Mouse (Mus musculus): ENCODE results near the gene Ublcp1. TPM values are rescaled to one million over a fixed set of nuclear protein-coding genes. Genes with fewer than 3 reads are reported as not detected.

The Ublcp1 gene
- polyA plus RNA-seq, 1 experiment: 10.7 TPM

DNA sequence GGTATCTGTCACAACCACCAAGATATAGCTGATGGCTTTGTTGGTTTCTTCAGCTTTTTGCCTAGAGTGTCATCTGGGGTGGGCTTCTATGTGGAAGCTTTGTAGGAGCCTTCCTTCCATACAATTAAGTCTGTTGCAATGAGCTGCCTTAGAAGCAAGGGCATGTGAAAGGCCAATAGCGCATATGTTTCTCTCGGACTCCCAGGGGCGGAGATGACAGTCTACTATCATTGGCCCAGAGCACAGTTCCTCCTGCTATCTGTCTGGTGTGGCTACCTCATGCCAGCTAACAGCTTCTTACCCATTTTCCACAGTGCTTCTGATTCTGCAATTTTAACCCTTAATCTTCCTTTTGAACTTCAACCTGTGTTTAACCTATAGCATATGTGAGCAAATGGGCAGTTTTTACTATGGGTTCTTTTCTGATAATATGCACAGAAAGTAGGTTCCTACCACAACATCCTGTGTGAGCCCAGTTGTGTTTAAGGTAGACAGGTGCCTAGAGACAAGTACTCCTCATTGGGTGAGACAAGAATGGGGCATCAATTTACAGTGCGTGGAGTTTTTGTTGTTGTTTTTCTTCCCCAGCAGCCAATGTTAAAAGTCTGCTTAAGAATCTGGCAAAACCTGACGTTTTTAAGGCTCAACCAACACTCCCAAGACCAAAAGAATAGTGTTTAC is 24.5 kb upstream of the Ublcp1 start:
- TF ChIP-seq POLR2A (IDR thresholded peaks at IDR 0.05; ENCODE audit: low read depth, low read length) (no peak), CTCF (IDR thresholded peaks at IDR 0.05; ENCODE audit: extremely low read depth, insufficient read depth, insufficient read length, insufficient replicate concordance) (no peak)
- DNase-seq (ENCODE audit: low read depth in 1 of 2, low spot score in 2 of 2): no peak
- H3K27ac ChIP-seq (ENCODE audit: insufficient read depth, low read length): peak overlapping the region; percentile 25; the same call in 1 of the 2 replicates
- WGBS: 63% methylated on average over 5 of the region's 5 CpGs
- no peaks in the 10 kb centered on the region for H3K36me3 ChIP-seq (ENCODE audit: control insufficient read depth, insufficient read depth, low read length)
- no peak overlapping the region for H3K4me3 ChIP-seq (ENCODE audit: extremely low read depth, insufficient read depth, insufficient read length)
- H3K4me1 ChIP-seq (ENCODE audit: control insufficient read depth, insufficient read depth, insufficient read length): peaks cover 42% of the 10 kb centered on the region
- no peaks in the 10 kb centered on the region for H3K27me3 ChIP-seq (ENCODE audit: control insufficient read depth, insufficient read depth, low read length)

DNA sequence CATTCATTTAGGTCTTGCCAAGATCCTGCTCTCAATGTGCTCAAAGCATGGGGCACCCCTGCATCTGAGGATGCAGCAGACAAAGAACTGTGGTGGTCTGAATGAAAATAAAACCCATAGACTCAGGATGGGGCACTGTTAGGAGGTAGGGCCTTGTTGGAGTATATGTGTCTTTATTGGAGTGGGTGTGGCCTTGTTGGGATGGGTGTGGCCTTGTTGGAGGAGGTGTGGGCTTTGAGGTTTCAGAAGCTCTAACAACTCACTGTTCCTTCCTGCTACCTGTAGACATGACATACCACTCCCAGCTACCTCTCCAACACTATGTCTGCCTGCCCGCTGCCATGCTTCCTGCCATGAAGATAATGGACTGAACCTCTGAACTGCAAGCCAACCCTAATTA is 18.8 kb upstream of the Ublcp1 start:
- H3K4me1 ChIP-seq (ENCODE audit: control insufficient read depth, insufficient read depth, insufficient read length): peaks cover 6% of the 10 kb centered on the region
- no peaks in the 10 kb centered on the region for H3K36me3 ChIP-seq (ENCODE audit: control insufficient read depth, insufficient read depth, low read length)
- H3K27ac ChIP-seq (ENCODE audit: insufficient read depth, low read length): no peak overlapping the region
- no peak for DNase-seq (ENCODE audit: low read depth in 1 of 2, low spot score in 2 of 2)
- no peak overlapping the region for H3K4me3 ChIP-seq (ENCODE audit: extremely low read depth, insufficient read depth, insufficient read length)
- TF ChIP-seq POLR2A (IDR thresholded peaks at IDR 0.05; ENCODE audit: low read depth, low read length): no peak
- WGBS: 100% methylated on average over 1 of the region's 1 CpGs
- H3K27me3 ChIP-seq (ENCODE audit: control insufficient read depth, insufficient read depth, low read length): no peaks in the 10 kb centered on the region

DNA sequence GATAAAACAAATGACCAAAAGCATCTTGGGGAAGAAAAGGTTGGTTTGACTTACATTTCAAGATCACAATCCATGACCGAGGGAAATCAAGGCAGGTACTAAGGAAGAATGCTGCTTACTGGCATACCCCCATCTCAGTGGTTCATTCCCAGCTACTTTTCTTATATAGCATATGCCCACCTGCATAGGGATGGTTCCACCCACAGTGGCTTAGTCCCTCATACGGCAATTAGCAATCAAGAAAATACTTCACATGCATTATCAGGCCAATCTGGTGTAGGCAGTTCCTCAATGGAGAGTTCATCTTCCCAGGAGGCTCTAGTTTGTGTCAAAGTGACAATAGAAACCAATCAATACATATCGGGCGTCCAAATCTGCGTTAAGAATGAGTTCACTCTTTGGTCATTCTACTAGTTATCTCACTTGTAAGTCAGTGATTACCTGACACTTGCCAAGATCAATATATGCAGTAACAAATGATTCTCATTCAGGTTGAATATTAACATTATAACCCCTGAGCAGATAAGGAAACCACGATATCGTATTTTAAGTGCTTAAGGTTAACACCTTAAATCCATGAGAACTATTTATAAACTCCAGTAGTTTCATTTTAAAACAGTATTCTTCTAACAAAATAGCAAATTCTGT is 14.9 kb upstream of the Ublcp1 start:
- Histone ChIP-seq H3K4me3 (ENCODE audit: extremely low read depth, insufficient read depth, insufficient read length) (no peak overlapping the region), H3K27me3 (ENCODE audit: control insufficient read depth, insufficient read depth, low read length) (no peaks in the 10 kb centered on the region), H3K4me1 (ENCODE audit: control insufficient read depth, insufficient read depth, insufficient read length) (peaks cover 3% of the 10 kb centered on the region), H3K36me3 (ENCODE audit: control insufficient read depth, insufficient read depth, low read length) (no peaks in the 10 kb centered on the region), H3K27ac (ENCODE audit: insufficient read depth, low read length) (no peak overlapping the region)
- TF ChIP-seq POLR2A (IDR thresholded peaks at IDR 0.05; ENCODE audit: low read depth, low read length): no peak
- TF ChIP-seq CTCF (IDR thresholded peaks at IDR 0.05; ENCODE audit: extremely low read depth, insufficient read depth, insufficient read length, insufficient replicate concordance): no peak
- DNase-seq (ENCODE audit: low read depth in 1 of 2, low spot score in 2 of 2): no peak
- WGBS: 95% methylated on average over 7 of the region's 7 CpGs

- peaks cover 22% of the 10 kb centered on the region; the same call in 1 of the 2 replicates for H3K4me1 ChIP-seq (ENCODE audit: control insufficient read depth, insufficient read depth, insufficient read length)
- H3K36me3 ChIP-seq (ENCODE audit: control insufficient read depth, insufficient read depth, low read length): no peaks in the 10 kb centered on the region
- DNase-seq (ENCODE audit: low read depth in 1 of 2, low spot score in 2 of 2): peak in 1 of 2 experiments; percentile 54
- no peak for TF ChIP-seq POLR2A (IDR thresholded peaks at IDR 0.05; ENCODE audit: low read depth, low read length)
- no peak for TF ChIP-seq CTCF (IDR thresholded peaks at IDR 0.05; ENCODE audit: extremely low read depth, insufficient read depth, insufficient read length, insufficient replicate concordance)
- peak overlapping the region; percentile 73; the same call in 1 of the 2 replicates for H3K27ac ChIP-seq (ENCODE audit: insufficient read depth, low read length)
- 45% methylated on average over 6 of the region's 6 CpGs for WGBS
- H3K4me3 ChIP-seq (ENCODE audit: extremely low read depth, insufficient read depth, insufficient read length): no peak overlapping the region
- H3K27me3 ChIP-seq (ENCODE audit: control insufficient read depth, insufficient read depth, low read length): no peaks in the 10 kb centered on the region
Measured at GRCm38 (mm10) chr11:44480246-44480645, 9.9 kb upstream of the Ublcp1 start.

DNA sequence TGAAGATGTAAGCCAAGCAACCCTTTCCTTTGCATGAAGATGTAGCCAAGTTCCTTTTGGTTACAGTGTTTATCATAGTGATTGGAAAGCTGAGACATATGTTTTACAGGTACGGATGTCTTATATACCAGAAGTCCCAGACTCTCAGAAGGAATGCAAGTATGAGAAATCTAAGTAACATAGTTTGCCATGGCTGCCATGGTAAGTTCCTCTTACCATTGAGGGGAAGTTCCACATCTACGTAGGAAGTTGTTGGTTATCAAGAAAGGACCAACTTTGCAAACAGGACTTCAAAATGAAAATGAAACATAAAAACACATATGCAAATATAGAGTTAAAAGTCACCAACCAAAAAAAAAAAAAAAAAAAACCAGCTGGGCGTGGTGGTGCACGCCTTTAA is 8.1 kb upstream of the Ublcp1 start:
- DNase-seq (ENCODE audit: low read depth in 1 of 2, low spot score in 2 of 2): peak in 1 of 2 experiments; percentile 66
- peak overlapping the region; percentile 72; the same call in 1 of the 2 replicates for H3K27ac ChIP-seq (ENCODE audit: insufficient read depth, low read length)
- H3K4me1 ChIP-seq (ENCODE audit: control insufficient read depth, insufficient read depth, insufficient read length): peaks cover 24% of the 10 kb centered on the region; the same call in 1 of the 2 replicates
- no peaks in the 10 kb centered on the region for H3K27me3 ChIP-seq (ENCODE audit: control insufficient read depth, insufficient read depth, low read length)
- WGBS: 44% methylated on average over 4 of the region's 4 CpGs
- no peak overlapping the region for H3K4me3 ChIP-seq (ENCODE audit: extremely low read depth, insufficient read depth, insufficient read length)
- TF ChIP-seq CTCF (IDR thresholded peaks at IDR 0.05; ENCODE audit: extremely low read depth, insufficient read depth, insufficient read length, insufficient replicate concordance) (no peak), POLR2A (IDR thresholded peaks at IDR 0.05; ENCODE audit: low read depth, low read length) (no peak)
- no peaks in the 10 kb centered on the region for H3K36me3 ChIP-seq (ENCODE audit: control insufficient read depth, insufficient read depth, low read length)

- Histone ChIP-seq H3K27ac (ENCODE audit: insufficient read depth, low read length) (no peak overlapping the region), H3K4me1 (ENCODE audit: control insufficient read depth, insufficient read depth, insufficient read length) (peaks cover 33% of the 10 kb centered on the region), H3K27me3 (ENCODE audit: control insufficient read depth, insufficient read depth, low read length) (no peaks in the 10 kb centered on the region), H3K4me3 (ENCODE audit: extremely low read depth, insufficient read depth, insufficient read length) (no peak overlapping the region), H3K36me3 (ENCODE audit: control insufficient read depth, insufficient read depth, low read length) (no peaks in the 10 kb centered on the region)
- TF ChIP-seq POLR2A (IDR thresholded peaks at IDR 0.05; ENCODE audit: low read depth, low read length) (no peak), CTCF (IDR thresholded peaks at IDR 0.05; ENCODE audit: extremely low read depth, insufficient read depth, insufficient read length, insufficient replicate concordance) (no peak)
- 16% methylated on average over 2 of the region's 2 CpGs for WGBS
- DNase-seq (ENCODE audit: low read depth in 1 of 2, low spot score in 2 of 2): no peak
Measured at GRCm38 (mm10) chr11:44476445-44476844, 6.1 kb upstream of the Ublcp1 start.

DNA sequence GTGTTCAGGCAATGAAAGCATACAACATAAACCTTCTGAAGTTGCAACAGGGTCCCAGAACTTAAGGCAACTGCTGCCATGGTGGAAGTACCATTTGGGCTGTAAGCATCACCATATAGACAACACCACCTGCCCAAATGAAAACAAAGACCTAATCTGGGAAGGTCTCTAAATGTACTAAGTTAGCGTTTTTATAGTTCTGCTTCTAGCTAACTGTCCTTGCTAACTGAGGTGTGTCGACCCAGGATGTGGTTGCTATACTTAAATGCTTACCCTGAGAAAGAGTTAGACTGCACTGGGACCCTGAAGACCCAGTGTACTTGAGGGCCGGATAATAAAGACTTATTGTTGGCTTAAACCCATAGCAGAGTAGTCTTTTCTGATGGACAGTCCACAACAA is 5.2 kb upstream of the Ublcp1 start:
- Histone ChIP-seq H3K27me3 (ENCODE audit: control insufficient read depth, insufficient read depth, low read length) (no peaks in the 10 kb centered on the region), H3K36me3 (ENCODE audit: control insufficient read depth, insufficient read depth, low read length) (no peaks in the 10 kb centered on the region), H3K4me3 (ENCODE audit: extremely low read depth, insufficient read depth, insufficient read length) (no peak overlapping the region), H3K27ac (ENCODE audit: insufficient read depth, low read length) (peak overlapping the region; percentile 76), H3K4me1 (ENCODE audit: control insufficient read depth, insufficient read depth, insufficient read length) (peaks cover 34% of the 10 kb centered on the region)
- TF ChIP-seq CTCF (IDR thresholded peaks at IDR 0.05; ENCODE audit: extremely low read depth, insufficient read depth, insufficient read length, insufficient replicate concordance): no peak
- no peak for TF ChIP-seq POLR2A (IDR thresholded peaks at IDR 0.05; ENCODE audit: low read depth, low read length)
- peak in 1 of 2 experiments; percentile 64 for DNase-seq (ENCODE audit: low read depth in 1 of 2, low spot score in 2 of 2)
- 25% methylated on average over 3 of the region's 3 CpGs for WGBS

All from spleen, adult 2 months (tissue).